Mouse (Mus musculus) midbrain, postnatal 0 days (tissue): ENCODE measurements at regions not wholly inside any gene's neighbourhood (a gene's known extent, or its start where the extent isn't known, plus 50 kb on each side); places are given as distances from the start of the nearest gene placed in this dataset.
A peak's percentile ranks its signal among the peaks of the same experiment; 100 is the strongest.

Experiments used
- ATAC-seq: fragments of 200-750 bp; cut with Nextera tagmentation; 2 replicates; pipeline ENCODE4 v1.8.0; 2017; ENCODE audit warnings: moderate number of reproducible peaks, mild to moderate bottlenecking, moderate TSS enrichment, moderate library complexity; ENCODE audit not compliant: low FRiP score
- DNase-seq: peaks from one replicate; pipeline ENCODE4 v3.0.0-alpha.2; 2015; ENCODE audit warnings: low spot score
- H3K27ac ChIP-seq: fragments of 300-500 bp; sonication (generic); 2 replicates; pipeline ENCODE4 v1.5.1; 2014; ENCODE audit warnings: low read depth, mild to moderate bottlenecking, low read length, mixed read lengths
- H3K27me3 ChIP-seq: fragments of 300-500 bp; sonication (generic); 2 replicates; pipeline ENCODE4 v1.6.1; 2014; ENCODE audit warnings: low read length, control low read depth, mixed read lengths; ENCODE audit not compliant: insufficient read depth
- H3K36me3 ChIP-seq: fragments of 300-500 bp; sonication (generic); 2 replicates; pipeline ENCODE4 v1.6.1; 2014; ENCODE audit warnings: low read length, control low read depth, mixed read lengths; ENCODE audit not compliant: insufficient read depth
- H3K4me1 ChIP-seq: fragments of 300-500 bp; sonication (generic); 2 replicates; pipeline ENCODE4 v1.6.1; 2014; ENCODE audit warnings: mild to moderate bottlenecking, control low read depth, antibody characterized with exemption, low read length, mixed read lengths; ENCODE audit not compliant: insufficient read depth
- H3K4me2 ChIP-seq: fragments of 300-500 bp; sonication (generic); 2 replicates; pipeline ENCODE4 v1.6.1; 2014; ENCODE audit warnings: low read depth, mild to moderate bottlenecking, low read length, mixed read lengths; ENCODE audit not compliant: poor library complexity, severe bottlenecking
- H3K4me3 ChIP-seq: fragments of 300-500 bp; sonication (generic); 2 replicates; pipeline ENCODE4 v1.5.1; 2014; ENCODE audit warnings: low read depth, mild to moderate bottlenecking, low read length, moderate library complexity
- H3K9ac ChIP-seq: fragments of 300-500 bp; sonication (generic); replicated peaks from 2 replicates; pipeline ENCODE4 v1.6.1; 2014; ENCODE audit warnings: mild to moderate bottlenecking, low read length, moderate library complexity, mixed read lengths; ENCODE audit not compliant: poor library complexity, severe bottlenecking
- H3K9me3 ChIP-seq: fragments of 300-500 bp; sonication (generic); 2 replicates; pipeline ENCODE4 v1.6.1; 2016; ENCODE audit warnings: low read length, control low read depth
- CTCF ChIP-seq: IDR thresholded peaks from 2 replicates; pipeline ENCODE4 v1.5.1; 2016; ENCODE audit warnings: antibody characterized with exemption, mild to moderate bottlenecking
- WGBS: fragments of 180-500 bp; shearing (Covaris S2); extraction: QIAGEN DNeasy Blood & Tissue Kit; methylation state at CpG from one replicate; pipeline ENCODE4 v1.1.7; 2014; 5-methylcytosine and 5-hydroxymethylcytosine counted together

GRCm38 (mm10) chr19:19198780-19199179 is 87.8 kb upstream of the Rorb start:
- H3K4me2 ChIP-seq: no peak overlapping the region
- H3K36me3 ChIP-seq: no peaks in the 10 kb centered on the region
- DNase-seq (peak; percentile 15), ATAC-seq (no peak)
- no peak for TF ChIP-seq CTCF
- no peak overlapping the region for H3K9ac ChIP-seq
- no peaks in the 10 kb centered on the region for H3K9me3 ChIP-seq
- no peak overlapping the region for H3K4me3 ChIP-seq
- WGBS: 30% methylated on average over 3 of the region's 3 CpGs
- H3K4me1 ChIP-seq: no peaks in the 10 kb centered on the region
- no peak overlapping the region for H3K27ac ChIP-seq
- H3K27me3 ChIP-seq: no peaks in the 10 kb centered on the region

- DNase-seq (no peak), ATAC-seq (no peak)
- no peak overlapping the region for H3K4me3 ChIP-seq
- H3K4me1 ChIP-seq: no peaks in the 10 kb centered on the region
- no peak overlapping the region for H3K4me2 ChIP-seq
- 50% methylated on average over 10 of the region's 10 CpGs for WGBS
- no peak overlapping the region for H3K9ac ChIP-seq
- no peak for TF ChIP-seq CTCF
- H3K27ac ChIP-seq: no peak overlapping the region
- no peaks in the 10 kb centered on the region for H3K27me3 ChIP-seq
- H3K9me3 ChIP-seq: no peaks in the 10 kb centered on the region
- no peaks in the 10 kb centered on the region for H3K36me3 ChIP-seq
Measured at GRCm38 (mm10) chr19:19194728-19195127, 83.7 kb upstream of the Rorb start.

- no peak for DNase-seq
- Histone ChIP-seq H3K9me3 (no peaks in the 10 kb centered on the region), H3K27me3 (no peaks in the 10 kb centered on the region), H3K36me3 (no peaks in the 10 kb centered on the region), H3K4me3 (no peak overlapping the region), H3K9ac (no peak overlapping the region), H3K4me2 (no peak overlapping the region), H3K4me1 (no peaks in the 10 kb centered on the region), H3K27ac (no peak overlapping the region)
- no peak for TF ChIP-seq CTCF
- ATAC-seq: no peak
- WGBS: 72% methylated on average over 5 of the region's 5 CpGs
Measured at GRCm38 (mm10) chr19:19194306-19194705, 83.3 kb upstream of the Rorb start.

GRCm38 (mm10) chr19:19172767-19173166 is 61.8 kb upstream of the Rorb start:
- Histone ChIP-seq H3K9me3 (no peaks in the 10 kb centered on the region), H3K9ac (no peak overlapping the region), H3K27me3 (no peaks in the 10 kb centered on the region), H3K4me3 (no peak overlapping the region), H3K4me1 (no peaks in the 10 kb centered on the region), H3K36me3 (no peaks in the 10 kb centered on the region), H3K27ac (no peak overlapping the region), H3K4me2 (no peak overlapping the region)
- TF ChIP-seq CTCF: no peak
- DNase-seq: no peak
- WGBS: 43% methylated on average over 1 of the region's 1 CpGs
- no peak for ATAC-seq

- Histone ChIP-seq H3K4me3 (no peak overlapping the region), H3K27ac (no peak overlapping the region), H3K4me2 (no peak overlapping the region), H3K9me3 (no peaks in the 10 kb centered on the region), H3K27me3 (no peaks in the 10 kb centered on the region), H3K4me1 (no peaks in the 10 kb centered on the region), H3K9ac (no peak overlapping the region), H3K36me3 (no peaks in the 10 kb centered on the region)
- TF ChIP-seq CTCF: no peak
- ATAC-seq (no peak), DNase-seq (no peak)
- 86% methylated on average over 3 of the region's 3 CpGs for WGBS
Measured at GRCm38 (mm10) chr19:19170807-19171206, 59.8 kb upstream of the Rorb start.
